Mouse (Mus musculus) kidney, adult 2 months (tissue): ENCODE measurements around the gene Rnf5. TPM values are rescaled to one million over a fixed set of nuclear protein-coding genes. Genes with fewer than 3 reads are reported as not detected.
A peak's percentile ranks its signal among the peaks of the same experiment; 100 is the strongest.

Experiments used
- DNase-seq: peaks from one replicate; pipeline ENCODE4 v3.0.0; 2021
- H3K27ac ChIP-seq: fragments of 200-500 bp; 2 replicates; pipeline ENCODE4 v1.5.1; 2012; ENCODE audit warnings: low read depth, low read length, control low read depth, inconsistent platforms; ENCODE audit not compliant: insufficient read depth
- H3K27me3 ChIP-seq: fragments of 200-500 bp; replicated peaks from 2 replicates; pipeline ENCODE4 v1.6.1; 2012; ENCODE audit warnings: mild to moderate bottlenecking, moderate library complexity, low read length, inconsistent platforms; ENCODE audit not compliant: control insufficient read depth, insufficient read depth
- H3K36me3 ChIP-seq: fragments of 200-500 bp; 2 replicates; pipeline ENCODE4 v1.6.1; 2012; ENCODE audit warnings: mild to moderate bottlenecking, moderate library complexity, low read length, inconsistent platforms; ENCODE audit not compliant: control insufficient read depth, insufficient read depth
- H3K4me1 ChIP-seq: fragments of 200-500 bp; 2 replicates; pipeline ENCODE4 v1.6.1; 2011; ENCODE audit warnings: low read length; ENCODE audit not compliant: control insufficient read depth, insufficient read depth
- H3K4me3 ChIP-seq: fragments of 200-500 bp; 2 replicates; pipeline ENCODE4 v1.5.1; 2011; ENCODE audit warnings: mild to moderate bottlenecking, low read depth, low read length, control low read depth; ENCODE audit not compliant: insufficient read depth
- CTCF ChIP-seq: fragments of 200-500 bp; conservative IDR thresholded peaks from 2 replicates; pipeline ENCODE4 v1.5.1; 2011; ENCODE audit warnings: low read depth, mild to moderate bottlenecking, control low read depth, low read length, moderate library complexity, mixed read lengths; ENCODE audit not compliant: insufficient read depth, insufficient read length
- POLR2A ChIP-seq: fragments of 200-500 bp; IDR thresholded peaks from one replicate; pipeline ENCODE4 v1.6.1; 2011; ENCODE audit warnings: low read depth, low read length, control low read depth
- WGBS: fragments of 180-500 bp; shearing (Covaris S2); methylation state at CpG from one replicate; pipeline ENCODE4 v1.1.7; 2018; 5-methylcytosine and 5-hydroxymethylcytosine counted together
- polyA plus RNA-seq: library from polyadenylated mRNA; depleted of rRNA; stranded (reverse); fragments of >200 nt; gene quantifications from 2 replicates; pipeline ENCODE4 v1.2.3, GENCODE M21; 2012

Gene Rnf5
- polyA plus RNA-seq, 1 experiment, result 256 TPM

GRCm38 (mm10) chr17:34567311-34567710 is 36.2 kb downstream of the Rnf5 start:
- TF ChIP-seq CTCF, result no peak
- TF ChIP-seq POLR2A, result no peak
- Histone ChIP-seq H3K27me3 (no peaks in the 10 kb centered on the region), H3K27ac (no peak overlapping the region), H3K4me3 (no peak overlapping the region), H3K36me3 (no peaks in the 10 kb centered on the region), H3K4me1 (no peaks in the 10 kb centered on the region)
- DNase-seq, result no peak
- 52% methylated on average over 9 of the region's 9 CpGs for WGBS

GRCm38 (mm10) chr17:34564796-34565195 is 38.7 kb downstream of the Rnf5 start:
- Histone ChIP-seq H3K4me1 (no peaks in the 10 kb centered on the region), H3K27ac (peak overlapping the region; percentile 96), H3K4me3 (peak overlapping the region; percentile 56), H3K27me3 (no peaks in the 10 kb centered on the region), H3K36me3 (no peaks in the 10 kb centered on the region)
- peak; percentile 83 for DNase-seq
- TF ChIP-seq CTCF, result no peak
- peak; percentile 38 for TF ChIP-seq POLR2A
- 41% methylated on average over 3 of the region's 3 CpGs for WGBS

- TF ChIP-seq CTCF (no peak), POLR2A (peak; percentile 68)
- H3K4me1 ChIP-seq, result no peaks in the 10 kb centered on the region
- H3K27me3 ChIP-seq, result no peaks in the 10 kb centered on the region
- H3K36me3 ChIP-seq, result no peaks in the 10 kb centered on the region
- peak; percentile 84 for DNase-seq
- 16% methylated on average over 6 of the region's 6 CpGs for WGBS
- H3K4me3 ChIP-seq, result peak within 1 kb of the TSS; percentile 56
- peak within 1 kb of the TSS; percentile 96 for H3K27ac ChIP-seq
These were observed 39.5 kb downstream of the Rnf5 start, which contains the start of gene Notch4 for GRCm38 (mm10) chr17:34564003-34564421. TSS of gene Notch4 (plus strand) at chr17:34564268.

DNA sequence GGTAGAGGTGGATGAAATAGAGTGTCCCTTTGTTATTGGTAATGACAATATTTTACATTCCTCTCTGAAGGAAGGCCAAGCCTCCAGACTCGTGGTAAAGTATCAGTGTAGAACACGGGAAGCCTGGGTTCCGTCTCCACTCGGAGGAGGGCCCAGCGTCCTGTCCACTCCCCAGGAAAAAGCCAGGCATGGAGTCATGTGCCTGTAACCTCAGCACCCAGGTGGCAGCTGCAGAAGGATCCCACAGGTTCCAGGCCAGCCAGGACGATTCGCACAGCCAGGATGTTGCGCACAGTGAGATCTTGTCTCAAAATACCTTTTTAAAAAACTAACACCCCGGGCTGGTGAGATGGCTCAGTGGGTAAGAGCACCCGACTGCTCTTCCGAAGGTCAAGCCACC is 40.1 kb downstream of the Rnf5 start:
- Histone ChIP-seq H3K4me3 (no peak overlapping the region), H3K27me3 (no peaks in the 10 kb centered on the region), H3K27ac (peak overlapping the region; percentile 52; the same call in 1 of the 2 replicates), H3K36me3 (no peaks in the 10 kb centered on the region), H3K4me1 (no peaks in the 10 kb centered on the region)
- 61% methylated on average over 11 of the region's 11 CpGs for WGBS
- TF ChIP-seq CTCF (no peak), POLR2A (no peak)
- DNase-seq, result no peak

DNA sequence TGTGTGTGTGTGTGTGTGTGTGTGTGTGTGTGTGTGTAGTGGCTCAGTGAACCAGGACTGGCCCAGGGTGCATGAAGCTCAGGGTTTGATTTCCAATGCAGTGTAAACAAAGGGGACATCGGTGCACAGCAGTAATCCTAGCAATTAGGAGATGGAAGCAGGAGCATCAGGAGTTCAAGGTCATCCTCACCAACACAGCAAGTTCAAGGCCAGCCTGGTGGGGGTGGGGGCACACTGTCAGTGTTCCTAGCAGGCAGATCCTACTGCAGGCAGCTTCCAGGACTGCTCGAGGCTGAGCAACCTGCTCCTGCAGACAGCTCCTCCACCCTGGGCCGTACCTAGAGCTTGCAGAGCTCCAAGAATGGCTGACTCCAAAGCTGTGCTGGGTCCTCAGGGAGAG is 40.9 kb downstream of the Rnf5 start:
- TF ChIP-seq POLR2A (no peak), CTCF (no peak)
- H3K4me3 ChIP-seq, result no peak overlapping the region
- no peaks in the 10 kb centered on the region for H3K36me3 ChIP-seq
- H3K27me3 ChIP-seq, result no peaks in the 10 kb centered on the region
- H3K27ac ChIP-seq, result no peak overlapping the region
- no peak for DNase-seq
- whole genome bisulfite sequencing, result 56% methylated on average over 3 of the region's 3 CpGs
- H3K4me1 ChIP-seq, result no peaks in the 10 kb centered on the region

GRCm38 (mm10) chr17:34561200-34561599 is 42.3 kb downstream of the Rnf5 start:
- TF ChIP-seq CTCF (no peak), POLR2A (no peak)
- H3K4me3 ChIP-seq, result no peak overlapping the region
- no peak for DNase-seq
- 43% methylated on average over 8 of the region's 8 CpGs for WGBS
- H3K27ac ChIP-seq, result no peak overlapping the region; the same call in 1 of the 2 replicates
- no peaks in the 10 kb centered on the region for H3K4me1 ChIP-seq
- no peaks in the 10 kb centered on the region for H3K27me3 ChIP-seq
- H3K36me3 ChIP-seq, result no peaks in the 10 kb centered on the region

DNA sequence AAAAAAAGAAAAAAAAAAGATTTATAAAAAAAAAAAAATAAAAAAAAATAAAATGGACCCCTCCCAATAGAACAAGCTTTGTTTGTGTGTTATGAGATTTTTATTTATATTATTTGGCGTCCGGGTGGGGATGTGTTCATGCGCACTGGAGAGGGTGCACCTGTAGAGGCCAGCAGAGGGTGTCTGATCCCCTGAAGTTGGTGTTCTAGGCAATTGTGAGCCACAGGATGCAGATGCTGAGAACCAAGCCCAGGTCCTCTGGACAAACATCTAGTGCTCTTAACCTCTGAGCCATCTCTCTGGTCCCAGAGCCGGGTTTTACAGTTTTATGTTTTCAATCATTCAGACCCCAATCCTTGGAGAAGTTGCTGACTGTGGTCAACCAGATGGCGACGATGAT is 43.1 kb downstream of the Rnf5 start:
- no peak for DNase-seq
- H3K27ac ChIP-seq, result no peak overlapping the region
- no peaks in the 10 kb centered on the region for H3K4me1 ChIP-seq
- TF ChIP-seq CTCF, result no peak
- no peak for TF ChIP-seq POLR2A
- WGBS, result 94% methylated on average over 6 of the region's 6 CpGs
- H3K4me3 ChIP-seq, result no peak overlapping the region
- no peaks in the 10 kb centered on the region for H3K36me3 ChIP-seq
- no peaks in the 10 kb centered on the region for H3K27me3 ChIP-seq
